Mouse (Mus musculus): ENCODE measurements around the gene Armc12. TPM values are rescaled to one million over a fixed set of nuclear protein-coding genes. Genes with fewer than 3 reads are reported as not detected.

The Armc12 gene
- polyA plus RNA-seq, 1 experiment from 2014 or later, result not detected

DNA sequence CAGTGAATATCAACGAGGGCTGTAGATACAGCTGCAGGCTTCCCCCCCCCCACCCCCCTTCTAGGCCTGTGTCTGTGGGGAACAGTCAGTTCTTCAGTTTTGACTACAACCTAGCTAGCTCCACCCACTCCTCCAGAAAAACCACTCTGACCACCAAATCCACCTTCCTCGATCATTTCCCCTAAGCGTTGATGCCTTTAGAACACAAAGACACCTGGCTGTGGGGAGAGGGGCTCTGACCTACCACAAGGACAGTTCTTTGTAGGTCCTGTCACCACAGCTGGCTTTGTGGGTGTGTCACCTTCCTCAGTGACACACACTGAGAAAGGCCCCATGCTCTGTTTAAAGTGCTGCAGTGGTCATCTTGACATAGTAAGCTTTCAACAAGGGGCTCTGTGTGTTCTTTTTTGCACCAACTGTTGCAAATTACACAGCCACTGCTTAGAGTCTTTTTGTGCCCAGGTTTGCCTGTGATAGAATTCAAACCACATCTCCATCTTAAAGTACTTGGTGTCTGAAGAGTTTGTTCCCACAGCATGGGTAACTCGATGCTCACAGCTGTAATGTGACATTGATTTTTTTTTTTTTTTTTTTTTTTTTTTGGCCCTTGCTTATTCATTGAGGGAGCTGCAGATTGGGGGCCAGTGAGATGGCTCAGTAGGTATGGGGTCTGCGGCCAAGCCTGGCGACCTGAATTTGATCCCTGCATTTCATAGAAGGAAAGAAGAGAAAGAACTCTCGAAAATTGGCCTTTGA, 42.2 kb upstream of the Armc12 start:
- Histone ChIP-seq H3K27ac (ENCODE audit: low read depth) (no peak overlapping the region), H3K27me3 (ENCODE audit: insufficient read depth, low read length) (no peaks in the 10 kb centered on the region), H3K4me3 (ENCODE audit: low read depth, low read length) (no peak overlapping the region), H3K36me3 (ENCODE audit: insufficient read depth) (no peaks in the 10 kb centered on the region), H3K4me2 (no peak overlapping the region), H3K4me1 (ENCODE audit: insufficient read depth) (0 out of 2 replicates have a peak, but pooled peaks cover 3% of the 10 kb centered on the region), H3K9ac (no peak overlapping the region), H3K9me3 (ENCODE audit: low read depth, low read length) (no peaks in the 10 kb centered on the region)
- TF ChIP-seq CTCF (IDR thresholded peaks at IDR 0.05; ENCODE audit: low read depth), result no peak
- DNase-seq, result no peak
- ATAC-seq (ENCODE audit: insufficient read depth), result no peak
- WGBS, result 59% methylated on average over 7 of the region's 7 CpGs

- no peak for TF ChIP-seq CTCF (IDR thresholded peaks at IDR 0.05; ENCODE audit: low read depth)
- Histone ChIP-seq H3K4me3 (ENCODE audit: low read depth, low read length) (no peak overlapping the region), H3K9ac (no peak overlapping the region), H3K4me1 (ENCODE audit: insufficient read depth) (0 out of 2 replicates have a peak, but pooled peaks cover 3% of the 10 kb centered on the region), H3K9me3 (ENCODE audit: low read depth, low read length) (no peaks in the 10 kb centered on the region), H3K27me3 (ENCODE audit: insufficient read depth, low read length) (no peaks in the 10 kb centered on the region), H3K36me3 (ENCODE audit: insufficient read depth) (no peaks in the 10 kb centered on the region), H3K4me2 (no peak overlapping the region), H3K27ac (ENCODE audit: low read depth) (no peak overlapping the region)
- DNase-seq, result peak; percentile 34
- WGBS, result 47% methylated on average over 14 of the region's 14 CpGs
- ATAC-seq (ENCODE audit: insufficient read depth), result no peak
Observed at GRCm38 (mm10) chr17:28491035-28491770, 39.4 kb upstream of the Armc12 start.

- TF ChIP-seq CTCF (IDR thresholded peaks at IDR 0.05; ENCODE audit: low read depth), result no peak
- ATAC-seq (ENCODE audit: insufficient read depth), result no peak
- H3K9ac ChIP-seq, result no peak overlapping the region
- WGBS, result 77% methylated on average over 8 of the region's 8 CpGs
- DNase-seq, result no peak
- no peaks in the 10 kb centered on the region for H3K36me3 ChIP-seq (ENCODE audit: insufficient read depth)
- H3K27me3 ChIP-seq (ENCODE audit: insufficient read depth, low read length), result no peaks in the 10 kb centered on the region
- no peak overlapping the region for H3K27ac ChIP-seq (ENCODE audit: low read depth)
- no peak overlapping the region for H3K4me2 ChIP-seq
- H3K4me1 ChIP-seq (ENCODE audit: insufficient read depth), result no peaks in the 10 kb centered on the region
- no peak overlapping the region for H3K4me3 ChIP-seq (ENCODE audit: low read depth, low read length)
- no peaks in the 10 kb centered on the region for H3K9me3 ChIP-seq (ENCODE audit: low read depth, low read length)
Observed at GRCm38 (mm10) chr17:28495832-28496231, 34.8 kb upstream of the Armc12 start.

GRCm38 (mm10) chr17:28499190-28499589, 31.4 kb upstream of the Armc12 start:
- no peak overlapping the region for H3K4me3 ChIP-seq (ENCODE audit: low read depth, low read length)
- H3K27me3 ChIP-seq (ENCODE audit: insufficient read depth, low read length), result no peaks in the 10 kb centered on the region
- H3K27ac ChIP-seq (ENCODE audit: low read depth), result no peak overlapping the region
- WGBS, result 75% methylated on average over 2 of the region's 2 CpGs
- no peak overlapping the region for H3K4me2 ChIP-seq
- H3K36me3 ChIP-seq (ENCODE audit: insufficient read depth), result no peaks in the 10 kb centered on the region
- H3K9me3 ChIP-seq (ENCODE audit: low read depth, low read length), result no peaks in the 10 kb centered on the region
- DNase-seq (no peak), ATAC-seq (ENCODE audit: insufficient read depth) (no peak)
- no peak for TF ChIP-seq CTCF (IDR thresholded peaks at IDR 0.05; ENCODE audit: low read depth)
- no peak overlapping the region for H3K9ac ChIP-seq
- H3K4me1 ChIP-seq (ENCODE audit: insufficient read depth), result no peaks in the 10 kb centered on the region

DNA sequence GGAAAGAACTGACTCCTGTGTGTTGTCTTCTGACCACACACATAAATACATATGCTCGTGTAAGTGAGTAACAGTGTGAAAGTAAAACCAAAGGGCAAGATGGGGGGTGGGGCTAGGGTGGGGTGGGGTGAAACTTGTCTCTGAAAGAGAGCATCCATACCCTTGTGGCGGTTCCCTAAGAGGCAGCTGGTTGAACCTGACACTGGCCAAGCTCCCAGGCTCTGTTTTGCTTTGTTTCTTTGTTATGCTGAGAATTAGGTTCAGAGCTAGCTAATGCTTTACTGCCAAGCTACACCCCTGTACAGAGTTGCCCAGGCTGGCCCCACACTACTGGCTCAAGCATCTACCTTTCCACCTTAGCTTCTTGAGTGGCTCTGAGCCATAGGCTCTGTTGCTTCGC, 30.1 kb upstream of the Armc12 start:
- WGBS, result 69% methylated on average over 3 of the region's 3 CpGs
- H3K4me1 ChIP-seq (ENCODE audit: insufficient read depth), result no peaks in the 10 kb centered on the region

GRCm38 (mm10) chr17:28502196-28502821, 28.3 kb upstream of the Armc12 start:
- TF ChIP-seq CTCF (IDR thresholded peaks at IDR 0.05; ENCODE audit: low read depth), result no peak
- DNase-seq (no peak), ATAC-seq (ENCODE audit: insufficient read depth) (no peak)
- H3K27ac ChIP-seq (ENCODE audit: low read depth), result no peak overlapping the region
- no peak overlapping the region for H3K4me2 ChIP-seq
- no peaks in the 10 kb centered on the region for H3K9me3 ChIP-seq (ENCODE audit: low read depth, low read length)
- no peak overlapping the region for H3K4me3 ChIP-seq (ENCODE audit: low read depth, low read length)
- peaks cover 1% of the 10 kb centered on the region; the same call in 1 of the 2 replicates for H3K4me1 ChIP-seq (ENCODE audit: insufficient read depth)
- H3K36me3 ChIP-seq (ENCODE audit: insufficient read depth), result no peaks in the 10 kb centered on the region
- H3K9ac ChIP-seq, result no peak overlapping the region
- H3K27me3 ChIP-seq (ENCODE audit: insufficient read depth, low read length), result no peaks in the 10 kb centered on the region
- 50% methylated on average over 7 of the region's 7 CpGs for WGBS

More for the DNA sequence above, 30.1 kb upstream of the Armc12 start:
- H3K9ac ChIP-seq, result no peak overlapping the region
- no peaks in the 10 kb centered on the region for H3K36me3 ChIP-seq (ENCODE audit: insufficient read depth)
- ATAC-seq (ENCODE audit: insufficient read depth), result no peak
- H3K27ac ChIP-seq (ENCODE audit: low read depth), result no peak overlapping the region
- no peaks in the 10 kb centered on the region for H3K27me3 ChIP-seq (ENCODE audit: insufficient read depth, low read length)
- DNase-seq, result no peak
- no peak overlapping the region for H3K4me3 ChIP-seq (ENCODE audit: low read depth, low read length)
- TF ChIP-seq CTCF (IDR thresholded peaks at IDR 0.05; ENCODE audit: low read depth), result no peak
- H3K4me2 ChIP-seq, result no peak overlapping the region
- H3K9me3 ChIP-seq (ENCODE audit: low read depth, low read length), result no peaks in the 10 kb centered on the region

GRCm38 (mm10) chr17:28504182-28504581, 26.4 kb upstream of the Armc12 start:
- H3K9ac ChIP-seq, result no peak overlapping the region
- no peaks in the 10 kb centered on the region for H3K9me3 ChIP-seq (ENCODE audit: low read depth, low read length)
- peaks cover 7% of the 10 kb centered on the region; the same call in 1 of the 2 replicates for H3K4me1 ChIP-seq (ENCODE audit: insufficient read depth)
- WGBS, result 70% methylated on average over 6 of the region's 6 CpGs
- no peak for TF ChIP-seq CTCF (IDR thresholded peaks at IDR 0.05; ENCODE audit: low read depth)
- no peak overlapping the region for H3K27ac ChIP-seq (ENCODE audit: low read depth)
- no peaks in the 10 kb centered on the region for H3K27me3 ChIP-seq (ENCODE audit: insufficient read depth, low read length)
- H3K4me2 ChIP-seq, result no peak overlapping the region
- H3K4me3 ChIP-seq (ENCODE audit: low read depth, low read length), result no peak overlapping the region
- ATAC-seq (ENCODE audit: insufficient read depth) (no peak), DNase-seq (no peak)
- no peaks in the 10 kb centered on the region for H3K36me3 ChIP-seq (ENCODE audit: insufficient read depth)
